Mouse (Mus musculus) right cerebral cortex, adult 2 months (tissue): ENCODE measurements at regions not wholly inside any gene's neighbourhood (a gene's known extent, or its start where the extent isn't known, plus 50 kb on each side); places are given as distances from the start of the nearest gene placed in this dataset.
A peak's percentile ranks its signal among the peaks of the same experiment; 100 is the strongest.

Experiments used
- DNase-seq, 2 experiments: peaks; one replicate each; pipeline ENCODE4 v3.0.0; 2021 to 2022; ENCODE audit warnings: low spot score in 2 of 2

DNA sequence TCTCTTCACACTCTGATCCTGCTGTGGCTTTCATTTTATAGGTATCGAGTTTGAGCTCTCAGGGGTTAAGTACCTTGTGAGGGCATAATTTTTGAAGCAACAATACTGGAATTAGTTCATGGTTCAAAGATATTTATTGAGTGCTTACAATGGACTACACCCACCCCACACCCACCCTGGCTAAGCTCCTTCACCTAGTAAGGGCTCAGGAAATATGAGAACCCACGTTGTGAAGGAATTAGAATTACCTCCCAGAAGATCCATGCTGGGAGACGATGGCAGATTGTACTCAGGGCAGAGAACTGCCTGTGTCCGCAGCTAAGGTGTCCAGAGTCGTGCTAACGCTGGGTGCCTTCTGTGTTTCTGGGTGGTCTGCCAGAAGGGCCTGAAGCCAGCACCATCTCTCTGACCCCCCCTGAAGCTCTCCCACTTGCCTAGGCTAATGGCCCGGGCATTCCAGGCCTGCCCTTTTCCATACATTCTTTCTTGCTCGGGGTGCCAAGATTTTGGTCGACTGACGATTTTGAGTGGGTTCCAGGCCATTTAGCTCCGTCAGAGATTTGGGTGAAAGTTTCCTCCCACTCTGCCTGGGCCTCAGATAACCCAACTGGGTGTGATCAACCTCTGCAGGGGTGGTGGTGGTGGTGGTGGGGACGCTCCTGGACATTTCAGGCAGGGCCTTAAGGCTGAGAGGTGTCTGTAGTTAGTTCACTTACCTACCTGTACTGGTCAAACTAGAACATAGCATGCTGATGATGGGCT, 67.7 kb upstream of the Bcl6 start:
- DNase-seq, result no peak

DNA sequence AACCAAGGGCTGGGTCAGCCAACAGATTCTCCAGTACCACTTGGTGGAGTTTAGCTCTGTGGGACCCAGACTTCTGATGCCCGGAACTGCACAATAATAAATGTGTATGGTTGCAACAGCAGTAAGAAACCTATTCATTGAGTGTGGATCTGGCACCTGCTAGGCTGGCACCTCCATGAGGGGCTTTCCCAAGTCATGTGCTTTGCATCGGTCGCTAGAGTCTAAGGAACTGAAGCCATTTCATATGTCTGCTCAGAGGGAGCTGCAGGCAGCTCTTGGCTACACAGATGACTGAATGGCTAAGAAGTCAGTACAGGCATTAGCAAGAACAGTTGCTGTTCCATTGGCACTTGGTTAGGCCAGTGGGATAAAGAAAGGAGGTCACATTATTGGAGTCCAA, 65.6 kb upstream of the Bcl6 start:
- DNase-seq, result no peak

- peak; percentile 22 to 24 for DNase-seq
These were observed 64.8 kb upstream of the Bcl6 start for GRCm38 (mm10) chr16:24053403-24053802.

DNA sequence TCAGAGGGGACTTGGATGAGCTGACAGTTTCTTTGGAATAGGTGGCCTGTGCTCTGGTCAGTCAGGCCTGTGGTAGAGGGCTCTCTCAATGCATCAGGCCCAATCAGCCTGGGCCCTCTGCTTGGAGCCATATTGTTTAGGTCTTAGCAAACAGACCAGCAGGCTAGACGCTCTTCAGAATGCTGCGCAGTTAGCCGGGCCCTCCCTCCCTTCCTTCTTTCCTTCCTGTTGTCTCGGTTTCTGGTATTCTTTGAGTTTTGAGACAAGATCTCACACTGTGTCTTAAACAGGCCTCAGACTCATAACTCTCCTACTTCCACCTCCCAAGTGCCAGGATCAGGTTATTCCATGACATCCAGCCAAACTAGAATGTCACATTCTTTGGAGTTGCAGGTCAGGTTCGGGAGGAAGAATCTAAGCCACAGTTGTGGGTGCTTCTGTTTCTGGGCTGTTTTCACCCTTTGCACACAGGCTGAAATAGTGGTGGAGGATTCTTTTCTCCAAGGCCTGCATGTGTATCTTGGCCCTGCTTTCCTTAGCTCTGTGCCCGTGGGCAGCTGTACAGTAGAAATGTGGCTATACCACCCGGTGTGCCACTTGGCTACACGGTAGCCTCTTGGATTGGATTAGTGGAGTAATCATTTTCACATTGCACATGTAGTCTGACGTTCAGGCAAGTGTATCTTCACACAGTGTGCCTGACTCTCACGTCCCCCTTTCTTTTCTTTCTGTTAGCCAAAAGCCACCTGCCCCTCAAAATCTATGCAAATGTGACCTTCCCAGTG, 62.4 kb upstream of the Bcl6 start:
- DNase-seq, result no peak

DNA sequence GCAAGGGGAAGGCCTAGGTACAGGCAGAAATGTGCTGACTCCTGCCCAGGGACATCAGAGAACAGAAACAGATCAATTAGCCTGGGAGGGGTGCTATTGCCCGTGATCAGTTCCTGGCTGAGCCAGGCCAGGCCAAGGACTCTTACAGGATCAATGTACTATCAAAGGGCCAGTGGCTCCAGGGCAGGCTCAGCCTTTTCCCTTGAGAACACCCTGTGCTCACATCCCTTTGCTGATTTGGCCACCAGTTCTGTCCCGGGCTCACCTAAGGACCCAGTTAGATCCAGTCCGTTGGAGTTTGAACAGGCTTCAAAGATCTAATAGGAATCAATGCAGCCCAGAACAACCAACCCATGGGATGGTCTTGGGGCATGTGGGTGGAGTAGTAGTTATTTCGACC, 55.1 kb upstream of the Bcl6 start:
- DNase-seq, result no peak

DNA sequence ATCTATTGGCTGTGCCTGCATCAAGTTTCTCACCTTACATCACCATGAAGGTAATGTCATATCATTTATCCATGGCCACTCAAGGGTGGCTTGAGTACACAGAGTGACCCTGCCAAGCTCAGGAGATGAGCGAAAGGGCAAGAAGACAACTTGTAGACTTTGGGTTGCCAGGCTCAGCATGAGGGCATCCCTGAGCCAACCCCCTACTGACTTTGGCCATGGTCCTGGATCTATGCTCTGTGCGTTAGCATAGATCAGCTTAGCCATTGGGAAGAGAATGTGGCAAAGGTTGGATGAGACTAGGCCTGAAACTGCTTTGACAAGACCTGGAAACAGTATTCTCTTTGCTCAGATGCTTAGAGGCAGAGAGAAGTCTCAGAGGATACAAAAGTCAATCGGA, 54.3 kb upstream of the Bcl6 start:
- DNase-seq, result no peak

DNA sequence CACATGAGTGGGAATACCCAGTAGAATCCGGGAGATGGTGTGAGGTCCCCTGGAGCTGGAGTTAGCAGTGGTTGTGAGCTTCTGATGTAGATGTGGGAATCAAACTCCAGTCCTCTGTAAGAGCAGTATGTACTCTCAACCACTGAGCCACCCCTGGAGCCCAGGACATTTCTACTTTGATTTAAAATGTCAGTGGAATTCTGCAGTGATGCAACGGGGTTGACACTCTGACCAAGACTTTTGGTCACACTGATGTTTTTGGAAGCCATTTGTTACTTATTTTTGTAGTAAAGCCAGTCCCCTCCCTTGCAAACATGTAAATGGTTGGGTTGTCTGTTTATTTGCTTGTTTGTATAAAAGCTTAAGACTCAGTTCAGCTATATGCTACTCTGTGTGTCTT, 53.6 kb upstream of the Bcl6 start:
- DNase-seq, result no peak

DNA sequence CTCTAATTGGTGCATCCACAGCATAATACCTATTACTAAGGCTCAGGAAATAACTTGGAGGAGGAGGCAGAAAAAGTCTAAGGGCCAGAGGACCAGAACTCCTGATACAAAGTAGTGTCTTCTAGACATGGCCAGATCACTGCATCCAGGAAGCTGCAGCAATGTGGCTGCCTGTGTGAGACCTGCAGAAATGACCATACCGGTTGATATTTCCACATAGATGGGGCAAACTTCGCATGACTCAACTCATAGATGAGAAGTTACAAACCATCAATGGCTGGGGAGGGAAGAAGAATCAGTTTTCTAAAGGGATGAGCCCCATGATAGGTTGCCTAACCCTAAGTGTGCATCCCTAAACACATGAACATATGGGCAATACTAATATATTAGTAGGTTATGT, 52.8 kb upstream of the Bcl6 start:
- no peak for DNase-seq

GRCm38 (mm10) chr16:24039765-24040164, 51.1 kb upstream of the Bcl6 start:
- no peak for DNase-seq
